Mouse (Mus musculus): ENCODE results near the gene Ass1.
"Not testable (repeated sequence)": the region's sequence is repeated elsewhere in the genome, so short reads cannot be mapped to it uniquely, and the experiment has no call there.

Ass1 gene

GRCm38 (mm10) chr2:31530201-31530600 lies 60.2 kb downstream of the Ass1 start:
- no peak for DNase-seq (ENCODE audit: low read depth, low spot score)

GRCm38 (mm10) chr2:31537054-31537453 lies 67.0 kb downstream of the Ass1 start:
- DNase-seq (ENCODE audit: low read depth, low spot score), result peak; percentile 49

DNA sequence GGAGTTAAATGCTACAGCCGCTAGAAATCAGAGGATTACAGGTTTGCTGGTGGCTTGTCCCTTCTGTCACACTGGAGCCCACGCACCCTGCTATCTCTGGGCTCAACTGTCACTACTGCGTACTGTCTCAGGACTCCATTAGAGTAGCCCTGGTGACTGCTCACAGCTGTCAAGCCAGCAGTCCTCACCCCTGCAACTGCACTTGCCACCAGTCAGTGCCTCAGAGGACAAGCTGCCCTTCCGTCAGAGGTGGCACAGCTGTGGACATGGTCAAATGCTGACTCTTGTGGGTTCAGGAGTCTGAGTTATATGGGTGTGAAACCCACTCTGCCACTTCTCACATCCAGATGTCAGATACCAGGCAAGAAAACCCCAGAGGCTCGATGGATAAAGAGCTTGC lies 68.7 kb downstream of the Ass1 start:
- no peak for DNase-seq (ENCODE audit: low read depth, low spot score)

DNA sequence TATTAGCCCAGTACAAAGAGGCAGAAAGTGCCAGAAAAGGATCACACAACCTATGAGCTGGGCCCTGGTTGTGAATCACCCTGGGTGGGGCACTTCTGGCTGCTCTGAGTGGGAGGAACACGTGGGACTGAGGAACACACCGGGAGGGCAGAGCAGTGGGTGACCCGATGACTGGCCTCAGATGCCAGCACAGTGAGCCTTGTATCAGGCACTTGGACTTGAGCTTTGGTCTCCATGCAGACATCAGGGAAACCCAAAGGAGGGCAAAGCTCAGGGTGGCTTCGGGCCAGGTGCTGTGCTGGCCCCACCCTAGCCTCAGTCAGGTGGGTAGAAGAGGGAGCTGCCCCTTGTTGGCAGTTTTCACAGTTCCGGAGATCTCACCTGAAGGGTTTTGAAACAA lies 71.6 kb downstream of the Ass1 start:
- no peak for DNase-seq (ENCODE audit: low read depth, low spot score)

- no peak for DNase-seq (ENCODE audit: low read depth, low spot score)
These were observed 77.7 kb downstream of the Ass1 start for GRCm38 (mm10) chr2:31547726-31548125.

GRCm38 (mm10) chr2:31550503-31550902 lies 80.5 kb downstream of the Ass1 start:
- DNase-seq (ENCODE audit: low read depth, low spot score), result peak; percentile 62

GRCm38 (mm10) chr2:31551351-31551750 lies 81.3 kb downstream of the Ass1 start:
- DNase-seq (ENCODE audit: low read depth, low spot score), result not testable (repeated sequence)

GRCm38 (mm10) chr2:31551971-31552370 lies 82.0 kb downstream of the Ass1 start:
- peak; percentile 67 for DNase-seq (ENCODE audit: low read depth, low spot score)

GRCm38 (mm10) chr2:31554619-31555018 lies 84.6 kb downstream of the Ass1 start:
- DNase-seq (ENCODE audit: low read depth, low spot score), result peak; percentile 59

All from ZHBTc4 (cell line).